Mouse (Mus musculus): ENCODE measurements around the gene Pdhx. TPM values are rescaled to one million over a fixed set of nuclear protein-coding genes. Genes with fewer than 3 reads are reported as not detected.

Gene Pdhx
- total RNA-seq, 1 experiment = 35.6 TPM

DNA sequence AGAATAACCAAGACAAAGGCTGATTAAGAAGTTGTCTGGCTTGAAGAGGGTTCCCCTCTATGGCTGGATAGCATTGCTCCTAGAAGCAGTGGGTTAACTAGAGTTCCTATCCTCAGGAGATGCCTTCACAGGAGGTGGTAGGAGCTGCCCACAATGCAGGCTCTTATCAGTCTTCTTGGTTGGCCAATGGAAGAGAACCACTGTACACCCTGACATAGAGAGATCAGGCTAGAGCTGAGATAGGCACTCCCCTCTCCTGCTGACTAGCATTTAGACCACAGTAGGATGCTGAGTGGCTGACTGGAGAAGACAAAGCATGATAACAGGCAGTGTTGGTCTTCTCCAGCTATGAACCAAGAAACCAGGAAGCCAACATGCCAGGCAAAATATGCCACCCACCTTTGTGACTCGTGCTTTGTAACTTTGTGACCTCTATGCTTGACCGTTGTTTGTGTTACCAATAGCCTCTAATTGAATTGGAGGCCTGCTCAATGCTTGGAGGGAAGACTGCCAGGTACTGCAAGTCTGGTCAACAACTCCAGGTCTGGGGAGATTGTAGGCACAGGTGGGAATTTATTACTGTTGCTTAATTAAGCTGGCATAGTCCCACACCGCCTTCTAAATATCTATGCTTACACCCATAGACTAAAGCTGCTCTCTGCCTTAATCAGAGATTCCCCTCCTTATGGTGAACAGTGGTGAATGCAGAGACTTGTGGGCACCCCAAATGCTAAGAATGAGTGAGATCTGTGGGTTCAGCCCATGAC is 79.3 kb downstream of the Pdhx start:
- Histone ChIP-seq H3K4me1 (ENCODE audit: control insufficient read depth in 2 of 2, insufficient read depth in 2 of 2, low read length in 2 of 2, poor library complexity in 1 of 2) (no peaks in the 10 kb centered on the region), H3K9me3 (ENCODE audit: control insufficient read depth, insufficient read depth, low read depth, low read length) (no peaks in the 10 kb centered on the region), H3K27ac (ENCODE audit: insufficient read depth, low read depth, low read length, poor library complexity, severe bottlenecking) (no peak overlapping the region), H3K4me3 (ENCODE audit: insufficient read depth in 1 of 2, low read depth in 1 of 2, low read length in 2 of 2, poor library complexity in 1 of 2, severe bottlenecking in 1 of 2) (no peak overlapping the region), H3K36me3 (ENCODE audit: control insufficient read depth, insufficient read depth, low read length, poor library complexity, severe bottlenecking) (no peaks in the 10 kb centered on the region), H3K9ac (ENCODE audit: insufficient read depth, low read depth, low read length, poor library complexity, severe bottlenecking) (no peak overlapping the region)
- no peak for DNase-seq (ENCODE audit: low read depth, low spot score)
- TF ChIP-seq HCFC1 (IDR thresholded peaks at IDR 0.05; ENCODE audit: borderline replicate concordance, insufficient read depth, low read length) = no peak
- TF ChIP-seq MAFK (IDR thresholded peaks at IDR 0.05; ENCODE audit: insufficient read depth, low read depth, low read length) = no peak
- no peak for TF ChIP-seq ZNF384 (IDR thresholded peaks at IDR 0.05; ENCODE audit: low read depth, low read length)
- TF ChIP-seq CHD2 (IDR thresholded peaks at IDR 0.05; ENCODE audit: low read depth, low read length) = no peak
- TF ChIP-seq ZC3H11A (IDR thresholded peaks at IDR 0.05; ENCODE audit: borderline replicate concordance, low read depth, low read length) = no peak
- in situ Hi-C loops (cut with MboI; ENCODE audit: low sequenced_read_pairs in 2 of 2, unreplicated experiment in 2 of 2) = no loop called here

DNA sequence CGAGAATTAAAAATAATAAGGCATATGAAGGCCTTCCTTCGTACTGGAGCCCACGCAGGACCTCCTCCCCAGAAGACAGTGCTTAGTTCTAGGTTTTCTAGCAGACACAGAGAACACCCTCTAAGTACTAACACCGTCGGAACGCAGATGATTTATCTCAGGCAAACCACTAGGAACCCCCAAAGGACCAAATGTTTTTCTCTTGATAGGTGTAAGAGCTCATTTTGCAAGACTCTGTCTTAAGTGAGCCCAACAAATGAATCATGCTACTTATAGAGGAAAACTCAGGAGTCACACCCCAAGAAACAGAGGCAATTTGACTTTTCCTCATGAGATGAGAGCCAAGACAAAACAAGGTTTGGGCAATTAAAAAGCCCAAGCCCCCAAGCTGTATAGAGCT is 80.9 kb downstream of the Pdhx start:
- no peak overlapping the region for H3K27ac ChIP-seq (ENCODE audit: insufficient read depth, low read depth, low read length, poor library complexity, severe bottlenecking)
- in situ Hi-C loops (cut with MboI; ENCODE audit: low sequenced_read_pairs in 2 of 2, unreplicated experiment in 2 of 2) = no loop called here
- H3K36me3 ChIP-seq (ENCODE audit: control insufficient read depth, insufficient read depth, low read length, poor library complexity, severe bottlenecking) = no peaks in the 10 kb centered on the region
- no peak for TF ChIP-seq ZNF384 (IDR thresholded peaks at IDR 0.05; ENCODE audit: low read depth, low read length)
- TF ChIP-seq HCFC1 (IDR thresholded peaks at IDR 0.05; ENCODE audit: borderline replicate concordance, insufficient read depth, low read length) = no peak
- no peak for TF ChIP-seq MAFK (IDR thresholded peaks at IDR 0.05; ENCODE audit: insufficient read depth, low read depth, low read length)
- TF ChIP-seq ZC3H11A (IDR thresholded peaks at IDR 0.05; ENCODE audit: borderline replicate concordance, low read depth, low read length) = no peak
- TF ChIP-seq CHD2 (IDR thresholded peaks at IDR 0.05; ENCODE audit: low read depth, low read length) = no peak
- no peak for DNase-seq (ENCODE audit: low read depth, low spot score)
- no peak overlapping the region for H3K4me3 ChIP-seq (ENCODE audit: insufficient read depth in 1 of 2, low read depth in 1 of 2, low read length in 2 of 2, poor library complexity in 1 of 2, severe bottlenecking in 1 of 2)
- H3K4me1 ChIP-seq (ENCODE audit: control insufficient read depth in 2 of 2, insufficient read depth in 2 of 2, low read length in 2 of 2, poor library complexity in 1 of 2) = no peaks in the 10 kb centered on the region
- H3K9ac ChIP-seq (ENCODE audit: insufficient read depth, low read depth, low read length, poor library complexity, severe bottlenecking) = no peak overlapping the region
- H3K9me3 ChIP-seq (ENCODE audit: control insufficient read depth, insufficient read depth, low read depth, low read length) = no peaks in the 10 kb centered on the region

DNA sequence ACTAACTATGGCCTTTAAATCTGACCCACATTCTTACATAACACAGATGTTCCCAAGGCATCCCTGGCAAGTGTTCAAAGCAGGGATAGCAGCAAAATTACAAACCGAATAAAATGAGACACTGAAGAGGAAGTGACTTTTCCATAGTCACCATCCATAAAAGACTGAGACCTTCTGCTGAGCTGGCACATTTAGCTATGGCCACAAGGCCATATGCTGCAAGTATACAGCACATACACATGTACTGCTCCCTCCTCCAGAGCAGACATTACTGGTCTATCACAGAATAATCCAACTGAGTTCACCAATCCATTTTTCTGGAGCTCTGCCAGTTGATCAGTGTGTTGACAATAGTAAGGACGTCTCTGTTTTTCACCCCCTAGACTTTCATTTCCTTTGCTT is 83.0 kb downstream of the Pdhx start:
- H3K9ac ChIP-seq (ENCODE audit: insufficient read depth, low read depth, low read length, poor library complexity, severe bottlenecking) = no peak overlapping the region
- no peaks in the 10 kb centered on the region for H3K9me3 ChIP-seq (ENCODE audit: control insufficient read depth, insufficient read depth, low read depth, low read length)
- no peaks in the 10 kb centered on the region for H3K36me3 ChIP-seq (ENCODE audit: control insufficient read depth, insufficient read depth, low read length, poor library complexity, severe bottlenecking)
- no peak overlapping the region for H3K4me3 ChIP-seq (ENCODE audit: insufficient read depth in 1 of 2, low read depth in 1 of 2, low read length in 2 of 2, poor library complexity in 1 of 2, severe bottlenecking in 1 of 2)
- TF ChIP-seq HCFC1 (IDR thresholded peaks at IDR 0.05; ENCODE audit: borderline replicate concordance, insufficient read depth, low read length) (no peak), CHD2 (IDR thresholded peaks at IDR 0.05; ENCODE audit: low read depth, low read length) (no peak), ZNF384 (IDR thresholded peaks at IDR 0.05; ENCODE audit: low read depth, low read length) (no peak)
- no peaks in the 10 kb centered on the region for H3K4me1 ChIP-seq (ENCODE audit: control insufficient read depth in 2 of 2, insufficient read depth in 2 of 2, low read length in 2 of 2, poor library complexity in 1 of 2)
- in situ Hi-C loops (cut with MboI; ENCODE audit: low sequenced_read_pairs in 2 of 2, unreplicated experiment in 2 of 2) = no loop called here
- DNase-seq (ENCODE audit: low read depth, low spot score) = no peak
- no peak overlapping the region for H3K27ac ChIP-seq (ENCODE audit: insufficient read depth, low read depth, low read length, poor library complexity, severe bottlenecking)

DNA sequence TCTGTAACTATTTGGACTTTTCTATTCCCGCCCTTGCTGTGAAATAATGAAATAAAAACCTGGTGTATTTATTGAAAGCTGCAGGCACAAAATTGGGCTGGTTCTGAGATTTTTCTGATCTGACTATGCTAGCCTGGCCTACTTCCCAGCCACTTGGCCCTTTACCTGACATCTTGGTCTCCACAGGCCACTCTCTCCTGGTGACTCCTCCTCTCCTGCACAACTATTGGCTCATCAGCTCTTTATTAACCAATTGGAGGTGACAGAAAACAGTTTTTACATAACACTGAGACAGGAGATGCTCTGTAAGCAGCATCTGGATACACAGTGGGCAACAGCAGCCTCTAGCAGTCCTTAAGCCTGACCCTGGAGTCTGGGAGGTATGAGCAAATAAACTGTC is 83.9 kb downstream of the Pdhx start:
- Histone ChIP-seq H3K9me3 (ENCODE audit: control insufficient read depth, insufficient read depth, low read depth, low read length) (no peaks in the 10 kb centered on the region), H3K36me3 (ENCODE audit: control insufficient read depth, insufficient read depth, low read length, poor library complexity, severe bottlenecking) (no peaks in the 10 kb centered on the region), H3K9ac (ENCODE audit: insufficient read depth, low read depth, low read length, poor library complexity, severe bottlenecking) (no peak overlapping the region), H3K4me3 (ENCODE audit: insufficient read depth in 1 of 2, low read depth in 1 of 2, low read length in 2 of 2, poor library complexity in 1 of 2, severe bottlenecking in 1 of 2) (no peak overlapping the region), H3K4me1 (ENCODE audit: control insufficient read depth in 2 of 2, insufficient read depth in 2 of 2, low read length in 2 of 2, poor library complexity in 1 of 2) (no peaks in the 10 kb centered on the region), H3K27ac (ENCODE audit: insufficient read depth, low read depth, low read length, poor library complexity, severe bottlenecking) (no peak overlapping the region)
- in situ Hi-C loops (cut with MboI; ENCODE audit: low sequenced_read_pairs in 2 of 2, unreplicated experiment in 2 of 2) = no loop called here
- TF ChIP-seq HCFC1 (IDR thresholded peaks at IDR 0.05; ENCODE audit: borderline replicate concordance, insufficient read depth, low read length) (no peak), ZC3H11A (IDR thresholded peaks at IDR 0.05; ENCODE audit: borderline replicate concordance, low read depth, low read length) (no peak), ZNF384 (IDR thresholded peaks at IDR 0.05; ENCODE audit: low read depth, low read length) (no peak), CHD2 (IDR thresholded peaks at IDR 0.05; ENCODE audit: low read depth, low read length) (no peak), MAFK (IDR thresholded peaks at IDR 0.05; ENCODE audit: insufficient read depth, low read depth, low read length) (no peak)
- DNase-seq (ENCODE audit: low read depth, low spot score) = no peak

DNA sequence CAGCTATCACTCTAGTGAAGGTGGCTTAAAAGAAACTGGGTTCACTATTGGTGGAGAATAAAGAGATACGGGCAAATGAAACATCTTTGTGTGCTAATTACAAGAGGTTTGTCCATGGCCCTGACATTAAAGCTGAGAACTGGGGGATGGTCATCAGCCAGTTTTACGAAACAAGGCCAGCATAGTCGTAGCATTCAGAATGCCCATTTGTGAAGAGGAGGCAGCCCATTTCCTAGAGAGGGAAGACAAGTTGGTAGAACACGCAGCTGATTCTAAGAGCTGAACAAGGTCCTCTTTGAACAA is 85.7 kb downstream of the Pdhx start:
- Histone ChIP-seq H3K4me3 (ENCODE audit: insufficient read depth in 1 of 2, low read depth in 1 of 2, low read length in 2 of 2, poor library complexity in 1 of 2, severe bottlenecking in 1 of 2) (no peak overlapping the region), H3K36me3 (ENCODE audit: control insufficient read depth, insufficient read depth, low read length, poor library complexity, severe bottlenecking) (no peaks in the 10 kb centered on the region), H3K9ac (ENCODE audit: insufficient read depth, low read depth, low read length, poor library complexity, severe bottlenecking) (no peak overlapping the region), H3K9me3 (ENCODE audit: control insufficient read depth, insufficient read depth, low read depth, low read length) (no peaks in the 10 kb centered on the region), H3K4me1 (ENCODE audit: control insufficient read depth in 2 of 2, insufficient read depth in 2 of 2, low read length in 2 of 2, poor library complexity in 1 of 2) (no peaks in the 10 kb centered on the region), H3K27ac (ENCODE audit: insufficient read depth, low read depth, low read length, poor library complexity, severe bottlenecking) (no peak overlapping the region)
- DNase-seq (ENCODE audit: low read depth, low spot score) = no peak
- in situ Hi-C loops (cut with MboI; ENCODE audit: low sequenced_read_pairs in 2 of 2, unreplicated experiment in 2 of 2) = no loop called here
- TF ChIP-seq HCFC1 (IDR thresholded peaks at IDR 0.05; ENCODE audit: borderline replicate concordance, insufficient read depth, low read length) (no peak), ZC3H11A (IDR thresholded peaks at IDR 0.05; ENCODE audit: borderline replicate concordance, low read depth, low read length) (no peak), ZNF384 (IDR thresholded peaks at IDR 0.05; ENCODE audit: low read depth, low read length) (no peak), CHD2 (IDR thresholded peaks at IDR 0.05; ENCODE audit: low read depth, low read length) (no peak), MAFK (IDR thresholded peaks at IDR 0.05; ENCODE audit: insufficient read depth, low read depth, low read length) (no peak)

All from ES-E14 (cell line).